10 mouse cellular contexts compared by ENCODE assay signal in the genomic region with DNA sequence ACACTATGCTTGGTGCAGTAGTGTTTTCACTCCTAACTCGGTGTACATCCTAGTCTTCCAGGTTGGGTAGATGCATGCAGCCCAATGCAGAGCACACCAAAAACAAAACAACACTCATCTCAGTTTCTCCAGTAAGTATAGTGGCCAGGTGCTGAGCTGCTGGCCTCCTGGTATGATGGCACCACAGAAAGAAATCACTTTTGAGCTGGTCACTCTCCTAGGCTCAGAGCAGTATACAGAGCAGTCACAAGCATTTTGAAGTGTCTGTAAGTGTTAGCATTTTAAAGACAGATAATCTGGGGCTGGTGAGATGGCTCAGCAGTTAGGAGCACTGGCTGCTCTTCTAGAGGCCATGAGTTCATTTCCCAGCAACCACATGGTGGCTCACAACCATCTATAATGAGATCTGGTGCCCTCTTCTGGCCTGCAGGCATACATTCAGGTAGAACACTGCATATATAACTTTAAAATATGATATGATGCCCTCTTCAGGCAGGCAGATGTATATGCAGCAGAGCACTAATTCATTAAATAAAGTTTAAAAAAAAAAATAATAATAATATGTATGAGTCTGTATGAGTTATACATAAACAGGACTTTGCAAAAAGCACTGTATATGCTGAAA. TPM values are rescaled to one million over a fixed set of nuclear protein-coding genes. Genes with fewer than 3 reads are reported as not detected.
DNase-seq lines count a peak whose midpoint lies in the region; ATAC-seq lines count a peak whose summit lies in the region.
"Had no signal": no experiment of that assay in that cellular context is flagged by ENCODE, and none has a peak within 500 bp of the region (broad histone marks: within the 10 kb centered on the region; RNA-seq: fewer than 3 reads in every experiment).

No protein-coding gene starts in this region.

- DNase-seq in forebrain, embryonic 14.5 days (ENCODE audit: low spot score): peak; percentile 6
- DNase-seq in spleen, postnatal 36 days (ENCODE audit: low spot score in 2 of 2): peak; percentile 22 to 29
- DNase-seq in spleen, adult 18-20 months: no peak
- peak; percentile 24 for DNase-seq in thymus, postnatal 4 days
- DNase-seq in cerebellum, adult 8-10 months: no peak
- no peak for DNase-seq in left cerebral cortex, postnatal 14 days (ENCODE audit: low spot score in 2 of 2)

- ATAC-seq in forebrain, embryonic 14.5 days: no peak
- ATAC-seq in forebrain, embryonic 15.5 days (replicated peaks): no peak
- ATAC-seq in inflammation-experienced regulatory T-cells, adult 6 months: peak; percentile 79
- ATAC-seq: midbrain, embryonic 16.5 days had no signal

- no peak overlapping the region for H3K27ac ChIP-seq in forebrain, embryonic 14.5 days (ENCODE audit: low read depth, low read length)
- no peak overlapping the region for H3K27ac ChIP-seq in forebrain, embryonic 15.5 days (replicated peaks)
- H3K27ac ChIP-seq: heart, embryonic 10.5 days had no signal

- H3K9ac ChIP-seq in forebrain, embryonic 14.5 days (ENCODE audit: low read length): no peak overlapping the region
- H3K9ac ChIP-seq in forebrain, embryonic 15.5 days (replicated peaks): no peak overlapping the region

- no peaks in the 10 kb centered on the region for H3K4me1 ChIP-seq in forebrain, embryonic 14.5 days (ENCODE audit: control insufficient read depth, insufficient read depth, low read length)
- H3K4me1 ChIP-seq in forebrain, embryonic 15.5 days: no peaks in the 10 kb centered on the region
- H3K4me1 ChIP-seq: heart, embryonic 10.5 days had no signal

- H3K27me3 ChIP-seq in forebrain, embryonic 14.5 days (replicated peaks; ENCODE audit: control insufficient read depth, insufficient read depth, low read length): no peaks in the 10 kb centered on the region
- no peaks in the 10 kb centered on the region for H3K27me3 ChIP-seq in forebrain, embryonic 15.5 days

- no peak overlapping the region for H3K4me3 ChIP-seq in forebrain, embryonic 14.5 days (ENCODE audit: low read depth, low read length)
- H3K4me3 ChIP-seq in forebrain, embryonic 15.5 days: no peak overlapping the region
- H3K4me3 ChIP-seq: heart, embryonic 10.5 days had no signal

- H3K4me2 ChIP-seq in forebrain, embryonic 14.5 days (ENCODE audit: low read length): no peak overlapping the region
- no peak overlapping the region for H3K4me2 ChIP-seq in forebrain, embryonic 15.5 days (replicated peaks)

- no peaks in the 10 kb centered on the region for H3K9me3 ChIP-seq in forebrain, embryonic 14.5 days (replicated peaks; ENCODE audit: control insufficient read depth, low read length)
- no peaks in the 10 kb centered on the region for H3K9me3 ChIP-seq in forebrain, embryonic 15.5 days
- H3K9me3 ChIP-seq: heart, embryonic 10.5 days had no signal

- WGBS in forebrain, embryonic 14.5 days: 97% methylated on average over 1 of the region's 1 CpGs
- 97% methylated on average over 1 of the region's 1 CpGs for WGBS in forebrain, embryonic 15.5 days

- intact Hi-C loops in left cerebral cortex, postnatal 14 days (cut with DNase I): no loop called here

- H3K36me3 ChIP-seq in forebrain, embryonic 14.5 days (ENCODE audit: control insufficient read depth, insufficient read depth, low read length): peaks cover 3% of the 10 kb centered on the region; the same call in 1 of the 2 replicates
- peaks cover 9% of the 10 kb centered on the region for H3K36me3 ChIP-seq in forebrain, embryonic 15.5 days

RNA-seq across cellular contexts. Expression of gene Desi2, which starts 54.8 kb away (rescaled TPM):
- polyA plus RNA-seq in forebrain, embryonic 14.5 days (2014; fragmentation: Nextera tagmentation; extraction: Ambion mirVana): 10.2 and 14.7 TPM in 2 replicates
- polyA plus RNA-seq in forebrain, embryonic 15.5 days (2015; fragmentation: Nextera tagmentation; extraction: Ambion mirVana): 20.0 and 23.4 TPM in 2 replicates
- polyA plus RNA-seq in inflammation-experienced regulatory T-cells, adult 6 months (2017; shearing (Covaris generic)): 10 to 100 TPM in 1 of 3 experiments, 1 to 10 TPM in 2; 8.0 to 10.3 (median 8.3) TPM
- 10 to 100 TPM; 21.3 to 23.3 TPM for total RNA-seq in left cerebral cortex, postnatal 14 days (2021)

Comparison
In these comparisons a context has a peak if more than half of its experiments do, and no peak if none do; other contexts are left out.
1. DNase-seq: peak in forebrain, embryonic 14.5 days (single experiment), spleen, postnatal 36 days (2 of 2) and thymus, postnatal 4 days (single experiment); none in spleen, adult 18-20 months (0 of 2), cerebellum, adult 8-10 months (single experiment) and left cerebral cortex, postnatal 14 days (0 of 2).